Mouse (Mus musculus): Measurements from ENCODE around the gene Supt3.

DNA sequence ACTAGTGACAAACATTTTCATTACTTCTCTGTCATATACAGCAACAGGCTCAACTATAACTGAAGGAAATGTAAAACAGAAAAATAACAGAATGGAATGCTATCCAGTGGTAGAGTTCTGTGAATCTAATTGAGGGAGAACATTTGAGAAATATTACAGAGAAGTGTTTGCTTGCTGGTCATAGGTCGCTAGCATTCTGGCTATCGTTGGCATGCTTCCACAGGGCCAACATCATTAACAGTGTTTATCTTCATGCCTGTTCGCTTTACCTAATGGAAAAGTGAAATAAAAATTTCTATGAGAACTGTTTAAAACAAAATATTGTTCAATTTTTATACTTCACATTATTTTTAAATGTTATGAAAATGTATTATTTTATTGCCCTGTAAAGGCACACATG lies 290.5 kb downstream of the Supt3 start:
- TF ChIP-seq CTCF (IDR thresholded peaks at IDR 0.05; ENCODE audit: insufficient read depth, low read depth, low read length) (no peak), POLR2A (IDR thresholded peaks at IDR 0.05; ENCODE audit: insufficient read depth, low read depth, low read length) (no peak)
